Mouse (Mus musculus): ENCODE data around the gene Ccdc28b.

Ccdc28b gene

DNA sequence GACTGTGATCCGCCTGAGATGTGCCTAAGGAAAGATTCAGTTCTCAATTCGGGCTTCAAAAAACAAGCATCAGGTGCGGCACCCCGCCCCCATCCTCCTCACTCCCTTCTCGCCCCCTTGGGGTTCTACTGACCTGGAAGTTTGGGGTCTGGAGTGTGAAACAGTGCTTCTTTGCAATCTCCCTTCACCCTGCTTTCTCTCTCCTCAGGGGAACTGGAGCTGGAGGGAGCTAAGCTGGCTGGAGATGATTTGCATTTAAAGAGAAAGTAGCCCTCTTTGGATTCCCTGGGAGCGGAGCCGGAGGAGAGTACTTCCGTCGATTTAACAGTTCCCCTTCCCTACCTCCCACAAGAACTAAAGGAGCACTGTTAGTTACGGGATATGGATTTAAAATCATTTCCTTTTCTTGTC is at the start of gene Ccdc28b:
Gene Ccdc28b, minus strand, starts transcription at position 267 of the 411 bp plus-strand sequence.
- no peak for DNase-seq (ENCODE audit: low read depth)

DNA sequence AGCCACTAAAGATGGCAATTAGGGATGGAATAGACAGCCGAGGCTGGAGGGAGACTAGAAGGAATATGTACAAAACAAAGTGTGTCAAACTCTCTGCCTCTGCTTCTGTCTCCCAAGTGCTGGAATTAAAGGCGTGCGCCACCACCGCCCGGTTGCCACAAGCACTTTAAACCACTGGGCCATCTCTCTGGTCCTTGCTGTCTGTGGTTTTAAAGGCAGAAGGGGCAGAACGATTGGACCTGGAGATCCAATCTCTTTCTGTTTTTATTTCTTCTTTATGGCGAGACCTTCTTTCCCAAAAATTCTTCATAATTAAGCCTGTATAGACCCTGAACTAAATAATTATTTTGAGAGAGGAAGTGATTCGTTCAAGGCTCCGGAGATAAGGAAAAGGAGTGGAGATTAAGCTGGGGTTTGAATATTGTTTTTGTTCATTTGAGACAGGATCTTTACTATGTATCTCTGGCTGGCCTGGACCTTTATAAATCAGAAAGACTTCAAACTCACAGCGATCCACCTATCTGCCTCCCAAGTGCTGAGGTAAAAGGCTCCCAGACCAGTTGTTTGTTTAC is 49.2 kb upstream of the Ccdc28b start:
- DNase-seq (ENCODE audit: low read depth) = no peak

DNA sequence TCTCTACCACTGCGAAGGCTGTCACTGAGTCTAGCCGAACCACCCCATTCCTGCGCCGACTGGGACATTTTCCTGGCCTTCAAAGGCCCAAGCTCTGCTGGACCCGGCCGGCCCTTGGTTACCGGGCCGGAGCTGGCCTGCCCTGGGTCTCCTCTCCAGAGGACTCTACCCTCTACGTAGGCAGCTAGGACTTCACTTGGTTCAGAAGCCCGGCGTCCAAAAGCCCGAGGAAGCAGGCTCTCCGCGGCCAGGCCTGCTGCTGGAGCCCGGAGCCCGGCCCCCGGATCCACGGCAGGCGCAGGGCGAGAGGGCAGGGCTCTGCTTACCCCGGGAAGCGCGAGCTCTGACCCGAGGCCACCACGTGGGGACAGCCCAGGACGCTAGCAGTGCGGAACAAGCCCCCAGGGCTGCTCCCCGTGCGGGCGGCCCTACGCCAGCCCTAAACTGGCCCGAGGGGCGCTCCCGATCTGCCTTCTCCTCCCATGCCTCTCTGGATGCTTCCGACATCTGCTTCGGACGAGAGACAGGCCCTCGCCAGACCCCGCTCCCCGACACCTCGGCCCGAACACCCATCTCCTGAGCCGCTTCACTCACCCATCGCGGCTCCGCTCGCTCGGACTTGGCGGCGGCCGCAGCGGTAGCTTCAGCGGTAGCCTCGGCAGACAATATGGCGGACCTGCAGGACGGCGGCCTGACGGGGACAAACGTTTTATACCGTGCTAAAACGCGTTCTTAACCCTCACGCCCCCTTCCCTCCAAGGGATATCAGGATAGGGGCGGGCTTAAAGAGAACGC is 48.5 kb upstream of the Ccdc28b start, which contains the start of gene Kpna6:
Gene Kpna6, minus strand, starts transcription at position 685 of the 795 bp plus-strand sequence.
- DNase-seq (ENCODE audit: low read depth) = peak; percentile 89

DNA sequence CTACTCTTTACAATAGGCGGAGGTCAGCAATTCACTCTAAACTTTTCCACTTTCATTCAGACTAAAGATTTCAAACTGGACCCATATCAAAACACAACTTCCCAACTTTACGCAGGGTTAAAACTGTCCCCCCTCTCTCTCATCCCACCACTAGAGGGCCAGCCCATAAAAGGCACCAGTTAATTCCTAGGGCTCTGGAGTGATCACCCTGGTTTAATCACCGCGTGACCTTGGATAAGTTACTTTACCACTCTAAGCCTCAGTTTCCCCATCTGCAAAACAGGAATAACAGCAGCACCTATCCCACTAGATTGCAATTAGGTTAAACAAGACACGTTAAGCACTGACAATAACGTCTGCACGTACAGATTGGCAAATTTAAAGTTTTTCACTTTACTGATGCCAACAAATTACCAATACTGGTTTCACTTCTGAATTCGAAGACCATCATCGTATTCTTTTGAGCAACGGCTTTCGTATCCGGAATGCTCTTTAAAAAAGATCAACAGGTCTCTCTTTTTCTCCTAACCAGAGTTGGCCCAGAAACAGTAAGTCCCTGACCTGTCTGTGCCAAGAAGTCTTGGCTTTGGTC is 47.8 kb upstream of the Ccdc28b start:
- peak; percentile 81 for DNase-seq (ENCODE audit: low read depth)

DNA sequence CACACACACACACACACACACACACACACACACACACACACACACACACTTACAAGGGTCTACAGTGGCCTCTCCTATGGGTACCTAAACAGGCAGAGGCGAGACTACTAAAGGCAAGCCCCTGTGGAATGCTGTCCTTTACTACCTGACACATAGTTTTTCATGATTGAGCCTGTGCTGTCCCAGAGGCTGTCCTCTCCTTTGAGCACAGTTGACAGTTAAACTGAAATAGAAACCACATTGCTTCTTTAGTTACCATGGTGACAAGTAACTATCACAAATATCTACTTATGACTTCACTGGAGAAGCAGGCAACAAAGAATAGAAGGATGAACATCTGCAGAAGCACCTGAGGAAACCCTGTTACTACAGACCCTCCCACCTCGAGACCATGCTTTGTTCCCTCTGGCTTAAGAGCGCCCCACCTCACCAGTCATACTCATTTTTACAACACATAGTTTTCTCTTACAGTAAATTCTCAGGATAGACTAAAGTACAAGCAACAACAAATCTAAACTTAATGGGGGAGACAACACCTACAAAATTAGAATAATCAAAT is 38.6 kb upstream of the Ccdc28b start:
- peak; percentile 28 for DNase-seq (ENCODE audit: low read depth)

DNA sequence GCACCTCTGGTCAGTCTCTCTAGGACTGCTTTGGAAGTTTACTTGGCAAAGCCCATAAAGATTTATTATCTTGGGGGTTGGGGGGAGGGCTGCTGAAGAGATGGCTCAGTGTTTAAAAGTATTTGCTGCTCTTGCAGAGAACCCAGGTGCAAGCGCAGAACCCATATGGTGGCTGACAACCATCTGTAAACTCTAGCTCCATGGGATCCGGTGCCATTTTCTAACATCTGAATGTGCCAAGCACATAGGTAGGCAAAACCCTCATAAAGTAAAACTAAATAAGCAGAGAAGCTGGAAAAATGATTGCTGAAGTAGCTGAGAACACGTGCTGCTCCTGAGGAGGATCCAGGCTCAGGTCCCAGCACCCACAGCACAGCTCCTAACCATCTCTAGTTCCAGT is 37.8 kb upstream of the Ccdc28b start:
- no peak for DNase-seq (ENCODE audit: low read depth)

DNA sequence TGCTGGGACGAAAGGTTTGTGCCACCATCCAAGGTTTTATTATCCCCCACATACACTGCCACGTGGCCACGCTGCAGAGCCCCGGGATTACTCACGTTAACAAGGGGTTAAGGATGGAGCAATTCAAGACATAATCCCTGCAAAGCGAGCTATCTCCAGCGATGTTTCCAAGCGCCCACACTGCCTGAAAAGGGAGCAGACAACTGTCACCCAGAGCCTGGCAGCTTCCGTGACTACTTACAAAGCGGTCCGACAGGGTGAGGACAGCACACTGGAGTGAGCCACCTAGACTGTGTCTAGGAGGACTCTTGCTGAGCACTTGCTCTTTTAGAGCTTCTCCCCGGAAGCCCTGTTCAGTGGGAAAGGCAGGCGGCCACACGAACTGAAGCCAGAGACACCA is 31.0 kb upstream of the Ccdc28b start:
- DNase-seq (ENCODE audit: low read depth) = no peak

DNA sequence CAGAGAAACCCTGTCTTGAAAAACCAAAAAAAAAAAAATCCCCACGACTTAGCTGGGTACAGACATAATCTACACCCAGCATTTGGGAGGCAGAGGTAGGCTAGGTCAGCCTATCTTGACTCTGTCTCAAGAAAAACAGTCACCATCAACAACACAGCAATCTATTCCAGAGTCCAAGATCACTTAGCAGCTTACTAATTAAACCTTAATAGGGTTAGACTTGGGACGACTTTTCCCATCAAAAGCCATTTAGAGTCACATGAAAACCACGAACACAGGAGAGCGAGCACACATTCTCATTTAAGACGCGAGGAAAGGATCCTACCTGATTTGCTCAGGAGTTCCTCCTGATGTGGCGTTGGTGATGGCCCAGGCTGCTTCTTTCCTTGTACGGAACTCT is 26.6 kb upstream of the Ccdc28b start:
- no peak for DNase-seq (ENCODE audit: low read depth)

DNA sequence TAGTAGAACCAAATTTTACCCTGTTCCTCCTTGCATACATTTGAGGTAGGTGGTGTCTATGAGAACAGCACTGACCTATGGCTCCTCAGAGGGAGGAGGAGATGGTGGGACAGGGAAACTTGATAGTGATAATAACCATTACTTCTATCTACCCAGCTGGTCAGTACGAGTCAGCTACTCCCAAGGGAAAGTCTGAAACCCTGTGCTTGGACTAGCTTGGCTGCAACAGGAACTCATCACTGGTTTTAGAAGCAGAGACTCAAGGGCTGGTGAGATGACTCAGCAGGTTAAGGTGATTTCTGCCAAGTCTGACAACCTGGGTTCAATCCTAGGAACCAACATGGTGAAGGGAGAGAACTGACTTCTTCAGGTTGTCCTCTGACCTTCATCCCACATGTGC is 24.9 kb upstream of the Ccdc28b start:
- no peak for DNase-seq (ENCODE audit: low read depth)

DNA sequence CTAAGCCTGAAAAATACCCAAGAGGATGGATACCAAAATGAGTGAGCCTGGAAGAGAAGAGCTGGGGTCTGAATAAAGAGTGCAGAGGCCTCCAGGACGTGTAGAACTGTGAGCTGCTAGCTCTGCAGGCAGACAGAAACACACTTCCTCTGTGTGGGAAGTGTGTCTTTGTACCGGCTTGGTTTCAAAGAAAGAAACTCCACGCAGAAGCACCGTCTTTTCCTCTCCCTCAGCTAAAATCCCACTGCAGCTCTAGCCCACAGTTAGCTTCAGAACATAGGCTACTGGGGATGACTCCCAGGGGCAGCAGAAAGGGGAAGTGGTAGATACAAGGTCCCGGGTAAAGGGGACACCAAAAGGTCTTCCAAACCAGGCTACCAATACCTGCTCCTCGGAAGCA is 21.5 kb upstream of the Ccdc28b start:
- no peak for DNase-seq (ENCODE audit: low read depth)

DNA sequence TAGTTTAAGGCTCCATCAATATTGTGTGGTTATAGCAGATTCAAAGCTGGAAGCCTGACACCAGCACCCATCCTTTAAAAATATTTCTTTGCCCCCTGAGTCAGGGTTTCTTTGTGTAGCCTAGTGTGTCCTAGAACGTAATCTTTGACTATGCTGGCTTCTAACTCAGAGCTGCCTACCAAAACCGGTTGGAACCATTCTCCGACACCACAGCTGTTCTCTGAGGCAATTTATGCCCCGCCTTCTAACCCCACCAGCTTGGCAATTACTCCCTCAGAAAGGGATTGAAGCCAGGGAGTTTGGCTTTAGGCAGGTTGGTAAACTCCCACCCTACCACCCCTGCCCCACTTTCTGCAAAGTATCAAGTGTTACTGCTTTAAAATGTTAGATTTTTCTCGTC is 18.0 kb upstream of the Ccdc28b start:
- DNase-seq (ENCODE audit: low read depth) = no peak

DNA sequence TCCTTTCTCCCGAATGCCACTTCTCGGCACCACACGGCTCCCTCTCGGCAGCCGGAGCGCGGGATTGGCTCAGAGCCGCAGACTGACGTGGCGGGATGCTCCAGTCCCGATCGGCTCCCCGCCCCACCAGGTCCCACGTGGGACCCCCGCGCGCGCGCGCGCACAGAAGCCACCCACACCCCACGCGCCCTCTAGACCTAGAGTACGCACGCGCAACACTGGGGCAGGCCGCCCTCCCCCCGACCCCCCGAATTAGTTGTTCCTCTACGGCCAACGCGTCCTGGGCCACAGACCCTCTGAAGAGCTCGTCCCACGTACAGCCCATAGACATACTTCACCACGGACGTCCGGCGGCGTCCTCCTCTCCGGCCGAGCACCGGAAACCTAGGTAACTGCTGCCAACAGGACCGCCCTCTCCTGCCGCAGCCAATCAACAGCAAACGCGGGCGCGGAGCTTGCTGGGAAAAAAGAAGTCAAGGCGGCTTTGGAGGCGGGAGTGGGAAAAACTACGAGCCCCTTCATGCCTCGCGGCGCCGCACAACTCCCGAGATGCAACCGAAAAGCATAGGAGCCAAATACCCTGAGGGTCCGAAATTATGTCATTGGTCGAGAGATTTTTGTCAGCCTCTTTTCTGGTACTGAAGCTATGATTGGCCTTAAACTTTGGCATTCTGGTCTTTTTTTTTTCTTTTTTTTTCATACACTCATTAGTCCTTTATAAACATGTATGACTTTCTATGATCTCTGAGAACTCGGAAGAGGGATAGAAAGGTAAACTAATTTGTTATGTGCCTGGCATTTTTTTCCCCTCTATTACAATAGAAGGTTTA is 17.1 kb upstream of the Ccdc28b start, which contains the start of gene Txlna:
Gene Txlna, minus strand, starts transcription at position 428 of the 830 bp plus-strand sequence.
- DNase-seq (ENCODE audit: low read depth) = peak; percentile 97

DNA sequence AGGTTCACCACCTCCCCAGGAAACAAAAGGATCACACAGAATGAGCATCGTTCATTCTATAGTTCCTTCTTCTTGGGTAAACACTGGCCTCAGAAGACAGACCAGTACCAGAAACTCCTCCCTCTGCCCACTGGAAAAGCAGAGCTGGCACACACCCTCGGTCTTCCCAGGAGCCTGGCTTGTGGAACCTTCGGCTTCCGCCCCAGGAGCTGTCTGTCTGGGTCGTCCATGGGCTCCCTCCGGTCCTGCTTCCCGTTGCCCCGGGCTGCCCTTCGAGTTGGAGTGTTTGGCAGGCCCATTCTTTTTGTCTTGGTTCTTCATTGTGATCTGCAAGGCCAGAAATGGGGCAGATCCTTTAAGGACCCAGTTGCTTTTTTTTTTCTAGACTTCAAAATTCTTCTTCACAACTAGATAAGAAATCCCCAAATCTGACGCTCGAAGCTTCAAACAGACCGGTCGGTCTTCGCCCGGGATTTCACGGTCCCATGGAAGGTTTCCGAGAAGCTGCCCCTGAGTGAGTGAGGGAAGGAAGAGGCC is 16.4 kb upstream of the Ccdc28b start:
- no peak for DNase-seq (ENCODE audit: low read depth)

DNA sequence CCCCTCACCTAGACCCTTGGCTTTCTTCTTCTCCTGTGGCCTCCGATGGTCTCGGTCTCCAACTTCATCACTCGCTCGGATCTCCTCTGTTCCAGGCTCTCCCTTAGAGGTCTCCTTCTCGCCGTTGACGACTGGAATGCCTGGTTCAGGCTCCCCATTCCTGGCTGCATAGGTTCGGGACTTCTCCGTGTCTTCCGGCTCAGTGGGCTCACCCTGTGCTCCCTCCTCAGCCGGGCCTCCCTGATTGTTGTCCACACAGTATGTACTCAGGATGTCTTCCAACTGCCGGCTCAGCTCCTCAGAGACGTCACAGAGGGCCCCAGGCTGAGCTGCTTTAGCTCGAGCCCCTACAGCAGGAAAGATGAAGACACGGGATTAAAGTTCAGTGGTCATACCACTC is 15.5 kb upstream of the Ccdc28b start:
- no peak for DNase-seq (ENCODE audit: low read depth)

DNA sequence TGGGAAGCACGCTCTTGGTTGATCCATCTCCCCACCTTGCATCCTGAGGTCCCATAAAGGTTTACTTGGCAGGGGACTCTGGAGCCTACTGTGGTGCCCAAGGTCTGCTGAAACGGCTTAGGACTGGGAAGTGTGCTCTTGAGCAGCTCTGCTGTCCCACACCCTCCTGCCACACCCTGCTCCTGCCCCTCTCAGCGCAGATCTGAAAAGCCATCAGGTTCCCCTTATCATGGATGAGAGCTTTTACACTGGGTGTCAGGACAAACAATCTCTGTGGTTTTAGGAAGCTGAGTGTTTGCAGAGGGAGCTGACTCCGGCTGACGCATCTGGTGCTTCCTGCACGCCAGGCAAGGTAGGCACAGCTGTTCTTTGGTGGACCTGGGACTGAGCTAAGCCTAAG is 10.1 kb upstream of the Ccdc28b start:
- DNase-seq (ENCODE audit: low read depth) = no peak

DNA sequence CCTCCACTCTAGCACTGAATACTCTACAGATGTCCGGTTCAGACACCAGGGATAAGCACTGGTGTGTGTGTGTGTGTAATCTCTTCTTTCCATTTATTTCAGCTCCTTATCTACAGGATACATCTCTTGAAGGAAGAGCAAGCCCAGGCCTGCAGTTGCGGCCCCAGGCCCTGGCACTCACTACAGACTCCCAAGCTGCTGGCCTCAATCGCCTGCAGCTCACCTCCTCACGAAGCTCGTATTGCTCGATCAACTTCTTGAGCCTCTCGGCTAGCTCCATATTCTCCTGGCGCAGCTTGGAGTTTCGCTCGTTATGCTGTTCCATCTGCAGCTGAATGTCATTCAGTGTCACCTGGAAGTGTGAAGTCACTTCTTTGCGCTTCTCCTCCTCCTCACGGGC is 8.1 kb upstream of the Ccdc28b start:
- no peak for DNase-seq (ENCODE audit: low read depth)

DNA sequence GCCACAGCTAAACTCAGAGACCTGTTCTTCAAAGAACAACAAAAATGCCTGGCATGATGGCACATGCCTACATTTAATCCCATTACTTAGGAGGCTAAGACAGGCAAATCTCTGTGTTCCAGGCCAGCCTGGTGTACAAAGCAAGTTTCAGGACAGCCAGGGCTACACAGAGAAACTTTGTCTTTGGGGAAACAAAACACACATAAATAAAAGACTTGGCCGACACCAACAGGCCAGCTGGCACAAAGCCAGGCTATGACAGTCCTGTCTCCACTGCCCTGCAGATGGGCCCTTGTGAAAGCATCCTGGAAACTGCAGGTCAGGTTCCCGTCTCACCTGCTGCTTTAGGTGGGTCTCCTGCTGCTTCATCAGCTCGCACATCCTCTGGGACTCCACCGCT is 7.2 kb upstream of the Ccdc28b start:
- no peak for DNase-seq (ENCODE audit: low read depth)

DNA sequence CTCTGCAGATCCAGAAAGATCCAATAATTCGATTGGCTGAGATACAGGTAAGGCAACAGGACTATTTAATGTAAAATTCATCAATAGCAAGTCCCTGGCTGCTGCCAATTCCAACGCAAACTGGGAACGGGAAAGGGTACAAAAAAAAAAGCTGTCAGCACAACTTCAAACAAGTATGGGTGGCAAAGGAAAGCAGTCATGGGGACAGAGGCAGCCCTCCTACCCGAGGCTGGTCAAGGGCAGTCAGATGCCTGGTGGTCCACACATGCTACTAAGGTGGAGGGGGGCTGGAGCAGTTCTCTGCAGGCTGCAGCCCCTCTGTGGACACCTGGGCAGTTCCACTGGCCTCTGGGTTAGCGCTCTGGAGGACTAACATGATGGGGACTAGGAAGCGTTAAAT is 2.3 kb upstream of the Ccdc28b start:
- DNase-seq (ENCODE audit: low read depth) = no peak

DNA sequence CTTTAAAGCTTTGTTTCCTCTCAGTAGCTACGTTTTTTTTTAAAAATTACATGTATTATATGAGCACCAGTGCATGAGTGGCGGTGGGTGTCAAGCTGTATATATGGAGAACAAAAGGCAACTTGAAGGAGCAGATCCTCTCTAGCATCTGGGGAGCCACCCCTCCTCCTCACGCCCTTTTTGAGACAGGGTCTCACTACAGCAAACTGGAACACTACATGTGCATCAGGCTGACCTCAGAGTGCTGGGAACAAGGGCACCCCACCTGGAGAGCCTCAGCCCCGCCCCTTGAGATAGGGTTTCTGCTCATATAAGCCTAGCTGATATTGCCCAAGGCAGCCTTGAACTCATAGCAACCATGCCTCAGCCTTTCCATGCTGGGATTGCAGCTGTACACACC is 1.7 kb upstream of the Ccdc28b start:
- DNase-seq (ENCODE audit: low read depth) = no peak

DNA sequence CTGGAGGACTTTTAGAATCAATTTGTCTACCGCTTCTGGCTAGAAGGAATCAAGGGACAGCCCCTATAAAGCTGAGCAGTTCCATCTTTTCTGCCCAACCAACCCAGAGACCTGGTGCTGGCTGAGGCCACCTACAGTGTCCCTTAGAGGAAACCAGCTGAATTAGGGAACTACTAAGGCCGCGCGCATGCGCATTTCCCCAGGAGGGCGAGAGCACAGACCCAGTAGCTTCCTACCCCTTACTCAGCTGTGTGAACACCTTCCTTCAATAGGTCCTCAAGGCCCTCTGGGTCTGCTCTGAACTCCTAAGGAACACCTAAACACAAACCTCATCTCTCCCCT is 1.3 kb upstream of the Ccdc28b start:
- DNase-seq (ENCODE audit: low read depth) = peak; percentile 86

DNA sequence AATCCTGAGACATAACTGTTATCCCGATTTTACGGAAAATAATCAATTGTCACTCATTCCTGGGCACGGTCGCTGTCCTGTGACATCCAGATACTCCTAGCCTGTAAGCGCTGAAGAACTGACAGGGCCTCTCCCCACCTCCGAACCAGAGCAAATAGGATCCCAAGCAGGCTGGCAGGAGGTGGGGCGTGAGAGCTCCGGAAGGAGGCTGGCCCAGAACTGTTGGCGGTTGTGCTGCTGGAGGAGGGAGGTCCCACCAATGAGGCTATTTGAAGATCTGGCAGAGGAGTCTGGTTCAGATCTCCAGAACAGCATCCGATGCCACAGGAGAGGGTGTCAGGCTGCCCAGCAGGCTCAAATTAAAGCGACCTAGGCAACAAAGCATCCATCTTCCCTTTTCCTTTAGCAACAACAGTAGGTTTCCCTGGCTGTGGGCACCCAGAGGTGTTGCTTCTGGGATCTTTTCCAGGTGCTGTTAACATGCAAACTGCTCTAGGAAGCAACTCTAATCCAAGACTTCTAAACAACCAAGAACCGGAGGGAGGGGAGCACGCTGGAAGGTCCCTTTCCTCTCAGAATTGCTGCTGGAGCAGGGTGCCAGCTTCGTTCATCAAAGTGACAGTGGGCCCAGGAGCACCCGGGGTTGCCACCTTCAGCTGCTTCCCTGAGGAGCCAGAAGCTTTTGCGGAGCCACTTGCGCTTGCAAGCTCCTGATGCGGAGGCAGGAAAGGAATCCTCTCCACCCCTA is 708 bp upstream of the Ccdc28b start:
- DNase-seq (ENCODE audit: low read depth) = peak; percentile 96

Data from induced T-regulatory cell, adult 2 months (primary cell).